Mouse (Mus musculus): ENCODE measurements at regions not wholly inside any gene's neighbourhood (a gene's known extent, or its start where the extent isn't known, plus 50 kb on each side); places are given as distances from the start of the nearest gene placed in this dataset.

DNA sequence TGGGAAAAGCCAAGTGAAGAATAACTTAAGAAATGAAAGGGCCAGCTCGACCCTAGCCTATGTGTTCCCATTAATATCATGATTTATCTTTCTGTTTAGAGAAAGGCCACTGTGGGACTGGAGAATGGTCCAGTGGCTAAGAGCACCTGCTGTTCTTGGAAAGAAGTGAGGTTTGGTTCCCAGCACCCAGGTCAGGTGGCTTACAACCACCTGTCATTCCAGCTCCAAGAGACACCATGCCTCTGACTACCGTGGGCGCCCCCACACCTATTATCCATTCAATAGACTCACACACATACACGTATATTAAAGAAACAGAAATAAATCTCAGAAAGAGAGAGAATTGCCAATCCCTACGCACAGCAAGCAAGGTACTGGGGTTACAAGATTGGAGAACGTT lies 263.3 kb upstream of the Pum3 start:
- TF ChIP-seq POLR2A (IDR thresholded peaks at IDR 0.05; ENCODE audit: insufficient read depth, low read depth, low read length) (no peak), EP300 (IDR thresholded peaks at IDR 0.05; ENCODE audit: insufficient read depth, low read depth, low read length) (no peak)

All from heart, adult 2 months (tissue).